Mouse (Mus musculus): ENCODE results near the gene Srsf3. TPM values are rescaled to one million over a fixed set of nuclear protein-coding genes. Genes with fewer than 3 reads are reported as not detected.
"Not testable (repeated sequence)": the region's sequence is repeated elsewhere in the genome, so short reads cannot be mapped to it uniquely, and the experiment has no call there.

The Srsf3 gene
- total RNA-seq, 2 experiments from 2014 or later: 127 to 160 TPM

- DNase-seq (ENCODE audit: low spot score in 2 of 2): no peak
Measured at GRCm38 (mm10) chr17:29063121-29063987, 30.9 kb downstream of the Srsf3 start.

GRCm38 (mm10) chr17:29063988-29064285 is 31.5 kb downstream of the Srsf3 start:
- DNase-seq (ENCODE audit: low spot score in 2 of 2): no peak

GRCm38 (mm10) chr17:29065245-29065940 is 33.0 kb downstream of the Srsf3 start:
- DNase-seq (ENCODE audit: low spot score in 2 of 2): no peak

- no peak for DNase-seq (ENCODE audit: low spot score in 2 of 2)
Measured at GRCm38 (mm10) chr17:29065971-29066370, 33.5 kb downstream of the Srsf3 start.

- not testable (repeated sequence) for DNase-seq (ENCODE audit: low spot score in 2 of 2)
Measured at GRCm38 (mm10) chr17:29067416-29067815, 35.0 kb downstream of the Srsf3 start.

- DNase-seq (ENCODE audit: low spot score in 2 of 2): no peak
Measured at GRCm38 (mm10) chr17:29067847-29068246, 35.4 kb downstream of the Srsf3 start.

- DNase-seq (ENCODE audit: low spot score in 2 of 2): no peak
Measured at GRCm38 (mm10) chr17:29069063-29069462, 36.6 kb downstream of the Srsf3 start.

GRCm38 (mm10) chr17:29071820-29072219 is 39.4 kb downstream of the Srsf3 start:
- DNase-seq (ENCODE audit: low spot score in 2 of 2): no peak

GRCm38 (mm10) chr17:29072701-29073307 is 40.4 kb downstream of the Srsf3 start:
- DNase-seq (ENCODE audit: low spot score in 2 of 2): no peak

- no peak for DNase-seq (ENCODE audit: low spot score in 2 of 2)
Measured at GRCm38 (mm10) chr17:29073313-29073712, 40.9 kb downstream of the Srsf3 start.

GRCm38 (mm10) chr17:29074085-29074484 is 41.7 kb downstream of the Srsf3 start:
- DNase-seq (ENCODE audit: low spot score in 2 of 2): no peak

GRCm38 (mm10) chr17:29076235-29076634 is 43.8 kb downstream of the Srsf3 start:
- no peak for DNase-seq (ENCODE audit: low spot score in 2 of 2)

- peak; percentile 39 to 67 for DNase-seq (ENCODE audit: low spot score in 2 of 2)
Measured at GRCm38 (mm10) chr17:29077786-29078509, 45.5 kb downstream of the Srsf3 start.

- no peak for DNase-seq (ENCODE audit: low spot score in 2 of 2)
Measured at GRCm38 (mm10) chr17:29078519-29079383, 46.3 kb downstream of the Srsf3 start.

- no peak for DNase-seq (ENCODE audit: low spot score in 2 of 2)
Measured at GRCm38 (mm10) chr17:29080758-29081617, 48.6 kb downstream of the Srsf3 start.

- peak in 1 of 2 experiments; percentile 32 for DNase-seq (ENCODE audit: low spot score in 2 of 2)
Measured at GRCm38 (mm10) chr17:29081618-29082381, 49.4 kb downstream of the Srsf3 start.

GRCm38 (mm10) chr17:29083586-29083985 is 51.2 kb downstream of the Srsf3 start:
- DNase-seq (ENCODE audit: low spot score in 2 of 2): no peak

GRCm38 (mm10) chr17:29084656-29085055 is 52.2 kb downstream of the Srsf3 start:
- no peak for DNase-seq (ENCODE audit: low spot score in 2 of 2)

GRCm38 (mm10) chr17:29085266-29085665 is 52.8 kb downstream of the Srsf3 start:
- no peak for DNase-seq (ENCODE audit: low spot score in 2 of 2)
